Mouse (Mus musculus): ENCODE data around the gene Tbc1d32. TPM values are rescaled to one million over a fixed set of nuclear protein-coding genes. Genes with fewer than 3 reads are reported as not detected.
"Not testable (repeated sequence)": the region's sequence is repeated elsewhere in the genome, so short reads cannot be mapped to it uniquely, and the experiment has no call there.

Gene Tbc1d32
- total RNA-seq (2021), result 1 to 10 TPM; 8.5 to 8.9 TPM
- long read RNA-seq, experiment 1, partial matches to known transcripts, result 0 of 3 reads
- long read RNA-seq, experiment 1, other reads (novel, unspliced or antisense), result 3 of 3 reads
- long read RNA-seq, experiment 2, full-length matches to known transcripts, result 1 of 1 reads
- long read RNA-seq, experiment 2, partial matches to known transcripts, result 0 of 1 reads
- long read RNA-seq, experiment 2, other reads (novel, unspliced or antisense), result 0 of 1 reads

DNA sequence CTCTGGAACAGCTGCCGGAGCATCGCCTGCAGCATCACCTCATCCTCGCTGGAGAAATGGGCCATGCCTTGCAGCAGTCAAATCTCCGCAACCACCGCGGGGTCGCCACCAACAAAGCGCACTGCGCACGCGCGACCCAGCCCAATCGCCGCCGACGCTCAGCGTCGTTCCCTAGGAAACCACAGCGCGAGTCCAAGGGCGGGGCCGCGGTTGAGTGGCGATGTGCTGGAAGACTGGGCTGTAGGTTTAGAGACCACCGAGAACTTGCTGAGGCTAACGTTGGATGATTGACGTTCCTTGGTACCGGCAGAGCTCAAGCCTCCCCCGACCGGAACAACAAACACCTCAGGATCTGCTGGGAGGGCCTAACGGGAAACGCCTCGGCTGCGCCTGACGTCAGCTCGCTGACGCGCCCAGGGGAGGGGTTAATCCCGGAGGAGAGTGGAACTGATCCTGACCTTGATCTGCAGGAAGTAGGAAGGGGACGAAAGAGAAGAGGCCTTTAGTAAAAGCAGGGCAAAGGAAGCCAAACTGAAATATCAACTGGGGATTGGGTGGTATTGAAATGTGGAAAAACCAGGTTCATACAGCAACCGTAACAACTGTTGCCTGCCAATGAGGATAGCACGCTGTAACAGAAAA, at the start of gene Tbc1d32:
Tbc1d32 (minus strand) TSS at position 122 of the 642 bp plus-strand sequence.
- DNase-seq (ENCODE audit: low spot score in 2 of 2), result peak; percentile 79 to 81

DNA sequence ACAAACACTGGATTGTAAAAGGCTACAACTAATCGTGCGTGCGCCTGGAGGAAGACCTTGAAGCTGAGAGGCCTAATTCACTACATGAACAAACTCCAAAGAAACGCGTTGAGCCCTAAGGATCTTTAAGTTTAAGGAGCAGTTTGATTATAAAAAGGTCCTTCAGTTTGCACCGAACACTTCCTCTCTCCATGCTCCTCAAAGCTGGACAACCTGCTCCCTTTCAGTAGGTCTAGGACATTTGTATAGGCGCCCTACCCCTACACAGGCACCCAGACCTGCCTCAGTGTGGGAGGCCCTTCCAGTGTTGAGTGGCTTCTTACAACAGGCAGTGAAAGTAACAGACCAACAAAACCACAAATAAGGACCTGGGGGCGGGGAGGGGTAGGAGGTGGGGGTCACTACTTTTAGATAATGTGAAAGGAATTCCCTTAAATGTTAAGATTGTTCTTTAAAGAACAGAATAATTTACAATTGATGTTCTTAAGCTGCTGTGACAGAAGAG, 666 bp downstream of the Tbc1d32 start:
- DNase-seq (ENCODE audit: low spot score in 2 of 2), result no peak

DNA sequence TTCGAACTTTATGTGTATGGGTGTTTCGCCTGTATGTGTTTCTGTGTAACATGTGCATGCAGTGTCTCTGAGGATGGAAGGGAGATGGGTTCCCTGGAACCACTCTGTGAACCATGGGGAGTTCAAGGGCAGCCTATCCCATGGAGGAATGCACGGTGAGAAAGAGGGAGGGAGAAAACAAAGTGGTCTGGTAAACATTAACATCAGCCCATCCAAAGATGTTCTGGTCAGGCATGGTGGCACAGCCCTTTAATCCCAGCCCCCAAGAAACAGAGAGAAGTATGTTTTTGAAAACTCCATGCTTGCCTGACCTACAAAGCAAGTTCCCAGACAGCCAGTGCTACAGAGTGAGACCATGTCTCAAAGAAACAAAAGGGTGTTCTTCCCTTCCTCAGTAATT, 12.7 kb downstream of the Tbc1d32 start:
- DNase-seq (ENCODE audit: low spot score in 2 of 2), result no peak

DNA sequence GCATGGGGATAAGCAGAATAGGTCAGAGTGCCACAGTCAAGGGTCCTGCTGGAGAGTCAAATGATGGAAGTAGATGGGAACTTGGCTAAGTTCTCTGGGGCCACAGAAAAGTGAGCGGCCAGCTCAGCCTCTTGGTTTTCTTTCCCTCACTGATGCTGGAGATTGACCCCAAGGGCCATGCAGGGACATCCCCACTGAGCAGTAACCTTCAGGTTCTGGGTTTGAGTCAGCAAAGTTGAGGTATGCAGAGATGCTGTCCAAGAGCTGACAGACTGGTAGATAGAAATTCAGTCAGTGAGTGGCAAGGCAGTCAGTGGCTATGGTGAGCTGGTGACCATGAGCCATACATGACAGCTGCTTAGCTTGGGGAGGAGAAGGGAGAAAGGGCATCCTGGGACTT, 18.1 kb downstream of the Tbc1d32 start:
- no peak for DNase-seq (ENCODE audit: low spot score in 2 of 2)

DNA sequence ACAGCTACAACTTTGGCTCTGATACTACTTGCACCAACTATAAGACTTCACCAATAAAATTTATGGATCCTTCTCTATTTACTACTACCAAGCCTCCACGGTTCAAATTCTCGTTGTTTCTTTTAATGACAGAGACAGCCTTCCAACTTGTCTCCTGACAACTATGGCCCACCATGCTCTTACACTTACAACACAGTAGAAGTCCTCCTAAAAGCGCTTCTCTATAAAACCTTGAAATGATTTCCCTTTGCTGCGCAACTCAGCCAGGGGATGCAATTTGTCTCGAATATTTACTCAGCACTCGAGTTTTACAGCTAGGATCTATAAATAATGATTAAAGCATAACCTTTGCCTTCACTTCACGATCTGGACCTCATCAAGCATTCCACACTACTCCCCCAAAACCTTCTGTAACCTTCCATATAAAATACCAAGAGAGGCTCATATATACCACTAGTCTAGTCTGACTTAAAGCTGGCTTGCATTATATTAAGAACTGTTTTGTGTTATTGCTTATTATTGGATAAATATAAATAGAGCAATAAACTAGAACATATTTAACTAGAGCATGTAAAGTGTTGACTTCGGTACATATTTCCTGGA, 21.6 kb downstream of the Tbc1d32 start:
- no peak for DNase-seq (ENCODE audit: low spot score in 2 of 2)

DNA sequence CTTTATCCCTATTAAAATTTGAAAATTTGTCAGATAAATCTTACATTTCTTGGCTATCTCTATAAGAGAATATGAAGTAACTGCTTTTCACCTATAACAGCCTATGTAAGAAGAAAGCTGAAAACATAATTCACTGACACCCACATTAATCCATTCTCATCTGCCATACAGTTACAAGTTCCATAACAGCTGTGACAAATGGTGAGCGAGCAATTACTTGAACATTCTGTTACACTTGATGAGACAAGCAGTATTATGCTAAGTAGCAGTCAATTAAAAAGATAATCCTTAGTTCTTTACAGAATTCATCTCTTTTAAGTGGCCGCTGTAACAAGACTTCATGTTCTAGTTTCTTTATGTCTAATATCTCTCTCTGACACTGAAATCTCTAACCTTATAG, 24.1 kb downstream of the Tbc1d32 start:
- no peak for DNase-seq (ENCODE audit: low spot score in 2 of 2)

DNA sequence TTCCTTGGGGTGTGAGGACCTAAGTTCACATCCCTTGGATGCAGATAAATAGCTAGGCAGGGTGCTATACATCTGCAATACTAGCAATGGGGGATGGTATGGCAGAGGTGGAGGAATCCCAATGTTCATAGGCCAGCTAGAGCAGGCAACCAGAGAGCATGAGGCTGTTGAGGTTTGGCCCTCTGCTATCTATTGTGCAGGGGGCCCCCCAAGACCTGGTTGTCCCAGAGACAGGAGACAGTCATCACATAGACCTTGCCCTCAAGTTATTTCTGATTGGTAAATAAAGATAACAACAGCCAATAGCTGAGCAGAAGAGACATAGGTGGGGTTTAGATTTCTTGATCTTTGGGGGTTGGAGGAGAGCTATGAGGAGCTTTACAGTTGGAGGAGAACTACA, 28.6 kb downstream of the Tbc1d32 start:
- no peak for DNase-seq (ENCODE audit: low spot score in 2 of 2)

DNA sequence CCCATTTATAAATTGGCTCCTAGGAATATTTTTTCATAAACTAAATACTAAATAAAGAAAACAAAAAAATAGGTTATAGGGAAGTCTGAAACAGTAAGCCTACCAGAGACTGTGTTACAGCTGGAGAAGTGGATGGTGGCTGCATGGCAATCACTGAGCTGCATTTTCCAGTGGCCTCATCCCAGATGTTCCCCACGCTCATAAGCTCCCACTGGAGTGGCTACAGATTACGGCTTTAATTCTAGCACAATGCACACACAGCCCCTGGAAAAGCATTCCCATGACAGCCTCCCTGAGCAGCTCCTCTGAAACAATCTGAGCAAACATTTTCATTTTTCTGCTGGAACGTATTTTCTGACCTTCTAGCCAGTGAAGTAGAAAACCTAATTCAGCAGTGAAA, 29.8 kb downstream of the Tbc1d32 start:
- DNase-seq (ENCODE audit: low spot score in 2 of 2), result no peak

DNA sequence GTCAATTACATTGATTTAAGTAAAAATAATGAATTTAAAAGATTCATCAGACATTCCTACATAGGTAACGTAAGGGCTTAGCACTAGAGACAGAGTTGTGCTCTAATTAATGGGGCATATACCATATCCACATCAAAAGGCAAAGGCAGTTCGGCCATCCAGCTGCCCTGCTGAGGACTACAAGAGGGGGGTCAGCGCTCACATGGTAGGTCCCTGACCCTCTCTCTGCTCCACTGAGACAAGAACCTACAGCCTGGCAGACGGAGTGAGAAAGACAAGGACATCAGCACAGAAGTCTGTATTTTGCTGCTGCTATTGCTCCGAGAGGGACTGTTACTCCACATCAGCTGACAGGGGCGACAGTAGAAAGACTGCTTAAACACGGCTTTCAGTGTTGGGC, 34.2 kb downstream of the Tbc1d32 start:
- DNase-seq (ENCODE audit: low spot score in 2 of 2), result no peak

DNA sequence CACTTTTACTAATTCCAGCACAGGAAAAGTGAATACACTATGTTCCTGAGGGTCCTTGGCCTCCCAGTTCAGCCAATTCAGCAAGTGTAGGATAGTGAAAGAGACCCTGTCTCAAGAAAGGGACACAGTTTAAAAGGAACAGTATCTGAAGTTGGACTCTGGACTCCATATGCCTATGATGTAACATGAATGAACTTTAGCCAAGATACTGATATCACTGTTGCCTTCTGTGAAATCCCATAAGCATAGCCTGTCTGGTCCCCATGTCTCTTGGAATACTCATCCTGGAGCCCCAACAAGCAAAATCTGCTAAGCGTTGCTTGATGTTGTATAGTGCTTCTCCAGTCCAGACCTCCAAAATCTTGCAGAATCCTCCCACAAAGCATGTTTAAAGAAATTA, 46.8 kb downstream of the Tbc1d32 start:
- no peak for DNase-seq (ENCODE audit: low spot score in 2 of 2)

DNA sequence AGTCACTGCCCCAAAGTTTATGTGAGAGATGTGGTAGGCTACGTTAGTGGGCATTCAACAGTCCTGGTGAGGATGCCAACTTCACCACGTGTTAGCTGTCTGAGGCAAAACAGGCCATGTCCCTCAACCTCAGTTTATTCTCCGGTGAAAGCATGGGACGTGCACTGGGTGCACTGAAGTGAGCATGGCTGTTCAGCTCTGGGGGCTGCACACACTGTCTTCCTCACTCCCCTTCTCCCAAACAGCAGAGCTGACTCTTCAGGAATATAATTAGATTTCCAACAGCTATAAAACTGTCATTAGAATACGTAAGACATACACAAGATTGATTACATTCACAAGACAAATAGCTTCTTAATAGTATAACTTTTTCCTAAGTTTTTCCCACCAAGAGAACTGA, 55.3 kb downstream of the Tbc1d32 start:
- no peak for DNase-seq (ENCODE audit: low spot score in 2 of 2)

DNA sequence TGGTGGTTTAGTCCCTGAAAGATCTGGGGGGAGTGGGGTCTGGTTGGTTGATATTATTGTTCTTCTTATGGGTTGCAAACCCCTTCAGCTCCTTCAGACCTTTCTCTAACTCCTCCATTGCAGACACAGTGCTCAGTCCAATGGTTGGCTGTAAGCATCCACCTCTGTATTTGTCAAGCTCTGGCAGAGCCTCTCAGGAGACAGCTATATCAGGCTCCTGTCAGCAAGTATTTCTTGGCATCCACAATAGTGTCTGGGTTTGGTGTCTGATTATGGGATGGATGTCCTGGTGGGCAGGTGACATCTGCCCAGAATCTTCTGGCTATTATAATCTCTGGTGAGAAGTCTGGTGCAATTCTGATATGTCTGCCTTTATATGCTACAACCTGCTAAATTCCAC, 60.8 kb downstream of the Tbc1d32 start:
- not testable (repeated sequence) for DNase-seq (ENCODE audit: low spot score in 2 of 2)

DNA sequence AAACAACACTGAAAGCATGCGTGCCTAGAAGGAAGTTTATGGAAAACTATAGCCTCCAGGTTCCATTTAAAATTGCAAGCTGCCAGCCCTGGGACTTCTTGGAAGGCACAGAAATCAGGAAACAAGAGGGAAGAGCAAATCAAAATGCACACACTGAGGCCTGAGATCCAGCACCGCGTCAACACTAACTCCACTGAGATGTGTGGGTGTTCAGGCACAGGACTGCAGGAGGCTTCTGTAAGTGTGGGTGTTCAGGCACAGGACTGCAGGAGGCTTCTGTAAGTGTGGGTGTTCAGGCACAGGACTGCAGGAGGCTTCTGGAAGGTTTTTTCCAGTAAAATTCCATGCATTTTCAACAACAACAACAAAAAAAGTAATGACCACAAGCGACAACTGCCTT, 62.7 kb downstream of the Tbc1d32 start:
- no peak for DNase-seq (ENCODE audit: low spot score in 2 of 2)

DNA sequence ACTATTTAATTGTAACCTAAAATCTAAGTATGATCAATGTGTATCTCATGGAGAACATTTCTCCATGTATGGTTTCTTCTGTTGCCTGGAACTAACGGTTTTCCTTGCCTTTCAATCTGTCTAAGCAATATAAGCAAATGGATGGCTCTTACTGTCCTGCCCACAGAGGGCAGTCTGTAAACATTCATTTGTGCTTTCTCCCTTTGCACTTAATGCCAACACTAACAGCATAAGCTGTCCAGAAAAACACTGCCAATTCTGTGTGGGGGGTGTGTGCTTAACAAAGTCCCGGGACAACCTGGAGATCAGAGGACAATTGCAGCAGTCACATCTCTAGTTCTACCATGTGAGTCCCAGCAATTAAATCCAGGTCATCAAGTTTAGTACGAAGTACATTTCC, 64.1 kb downstream of the Tbc1d32 start:
- DNase-seq (ENCODE audit: low spot score in 2 of 2), result no peak

DNA sequence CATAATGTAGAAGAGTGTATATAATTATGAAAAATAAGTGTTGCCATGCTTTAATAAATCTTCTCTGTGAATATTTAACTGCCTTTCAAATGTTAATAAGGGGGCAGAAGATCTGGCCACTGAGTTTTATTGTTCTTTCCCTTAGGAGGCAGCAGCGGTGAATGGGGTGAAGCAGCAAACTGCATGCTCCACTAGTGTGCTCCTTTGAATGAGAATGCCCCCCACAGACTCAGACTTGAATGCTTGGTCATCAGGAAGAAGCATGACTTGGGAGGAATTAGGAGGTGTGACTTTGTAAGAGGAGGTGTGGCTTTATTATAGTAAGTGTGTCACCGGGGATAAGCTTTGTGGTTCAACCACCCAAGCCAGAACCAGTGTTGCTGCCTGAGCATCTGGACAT, 69.7 kb downstream of the Tbc1d32 start:
- no peak for DNase-seq (ENCODE audit: low spot score in 2 of 2)

DNA sequence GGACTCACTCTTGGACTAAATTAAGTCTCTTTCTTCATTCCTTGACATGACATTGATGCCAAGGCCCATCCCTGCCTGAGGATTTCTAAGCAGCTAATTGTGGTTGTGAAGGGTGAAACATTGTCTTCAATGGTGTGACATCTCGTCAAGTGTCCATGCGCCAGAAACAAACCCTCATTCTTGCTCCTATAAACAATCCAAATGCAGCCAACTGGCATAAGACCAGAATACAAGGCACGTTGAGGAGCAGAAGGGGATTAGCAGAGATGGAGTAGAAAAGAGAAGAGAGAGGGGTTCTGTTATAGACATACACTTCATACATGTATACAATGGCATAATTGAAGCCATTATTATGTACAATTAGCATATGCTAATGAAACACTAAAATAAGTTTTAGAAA, 70.3 kb downstream of the Tbc1d32 start:
- no peak for DNase-seq (ENCODE audit: low spot score in 2 of 2)

DNA sequence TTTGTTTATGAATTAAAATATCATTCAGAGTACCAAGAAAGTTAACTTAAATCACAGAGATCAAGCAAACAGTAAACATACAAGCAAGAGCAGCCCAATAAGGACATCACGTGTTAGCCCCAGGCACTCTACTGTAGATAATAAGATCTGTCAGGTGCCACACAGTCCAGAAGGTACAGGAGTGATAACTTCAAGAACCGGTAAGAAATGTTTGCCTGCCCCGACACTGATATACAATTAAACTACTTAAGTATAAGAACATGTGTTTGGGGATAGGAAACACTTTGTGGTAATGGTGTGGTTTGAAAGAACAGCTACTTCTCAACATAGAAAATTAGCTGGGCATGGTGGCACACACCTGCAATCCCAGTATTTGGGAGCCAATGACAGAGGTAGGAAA, 71.5 kb downstream of the Tbc1d32 start:
- no peak for DNase-seq (ENCODE audit: low spot score in 2 of 2)

DNA sequence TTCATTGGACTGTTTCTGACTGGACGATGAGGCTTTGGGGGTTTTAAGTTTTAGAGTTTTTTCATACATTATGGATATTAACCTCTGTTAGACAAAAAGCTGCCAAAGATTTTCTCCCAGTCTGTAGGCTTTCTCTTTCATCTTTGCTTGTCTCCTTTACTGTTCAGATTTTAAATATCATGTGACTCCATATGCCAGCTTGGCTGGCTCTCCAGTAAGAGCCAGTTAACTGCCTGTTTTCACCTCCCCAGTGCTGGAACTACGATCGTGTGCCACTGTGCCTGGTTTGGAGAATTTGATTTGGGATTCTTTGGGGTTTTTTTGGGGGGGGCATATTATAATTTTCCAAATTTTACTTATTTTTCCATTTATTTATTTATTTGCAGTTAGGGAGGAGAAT, 79.6 kb downstream of the Tbc1d32 start:
- no peak for DNase-seq (ENCODE audit: low spot score in 2 of 2)

DNA sequence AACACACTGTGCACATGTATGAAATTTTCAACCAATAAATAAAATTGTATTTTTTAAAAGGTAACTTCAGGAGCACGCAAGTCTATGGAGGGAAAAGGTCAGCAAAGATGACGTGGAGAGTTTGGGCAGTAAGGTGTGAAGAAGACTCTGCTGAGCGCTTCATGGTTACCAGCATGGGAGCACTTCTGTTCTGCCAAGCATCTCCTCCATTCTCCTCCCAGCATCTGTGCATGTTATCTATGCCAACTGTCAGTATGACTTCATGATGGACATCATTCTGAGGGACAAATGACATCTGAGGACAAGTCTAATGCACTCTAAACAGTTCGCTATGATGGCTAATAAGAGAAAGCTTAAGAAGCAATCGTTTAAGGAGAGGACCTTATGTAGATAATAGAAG, 91.3 kb downstream of the Tbc1d32 start:
- DNase-seq (ENCODE audit: low spot score in 2 of 2), result no peak

DNA sequence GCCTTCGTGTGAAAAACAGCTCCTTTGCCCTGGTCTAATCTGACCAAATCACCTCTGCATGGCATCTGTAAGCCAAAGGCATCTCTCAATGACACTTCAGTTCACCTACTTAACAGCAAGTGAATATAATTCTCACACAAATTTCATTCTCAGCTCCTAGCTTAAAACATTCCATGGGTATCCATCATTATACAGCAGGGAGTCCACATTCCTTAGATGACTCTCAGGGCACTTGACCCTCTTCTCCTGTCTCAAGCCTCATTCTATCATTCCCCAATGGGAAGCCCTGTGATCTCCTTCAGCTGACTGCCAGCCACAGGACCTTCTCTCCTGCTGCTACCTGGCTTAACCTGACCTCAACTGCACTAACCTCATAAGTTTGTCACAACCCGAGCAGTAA, 98.8 kb downstream of the Tbc1d32 start:
- no peak for DNase-seq (ENCODE audit: low spot score in 2 of 2)

DNA sequence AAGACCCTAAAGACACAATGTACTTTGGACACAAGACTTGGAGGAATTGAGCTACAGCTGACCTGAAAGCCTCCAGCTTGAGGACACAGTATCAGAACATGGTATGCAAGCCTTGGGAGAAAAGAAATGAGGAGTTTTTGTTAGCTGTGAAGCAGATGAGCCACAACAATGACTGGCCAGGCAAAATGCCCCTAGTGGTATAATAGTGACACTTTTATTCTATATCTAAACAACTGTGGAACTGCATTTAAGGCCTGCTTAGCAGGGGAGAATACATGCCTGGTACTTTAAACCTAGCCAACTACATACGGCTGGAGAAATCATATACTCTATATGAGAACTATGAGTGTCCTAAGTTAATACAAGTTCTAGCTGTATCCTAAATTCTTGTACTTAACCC, 101.5 kb downstream of the Tbc1d32 start:
- DNase-seq (ENCODE audit: low spot score in 2 of 2), result no peak

DNA sequence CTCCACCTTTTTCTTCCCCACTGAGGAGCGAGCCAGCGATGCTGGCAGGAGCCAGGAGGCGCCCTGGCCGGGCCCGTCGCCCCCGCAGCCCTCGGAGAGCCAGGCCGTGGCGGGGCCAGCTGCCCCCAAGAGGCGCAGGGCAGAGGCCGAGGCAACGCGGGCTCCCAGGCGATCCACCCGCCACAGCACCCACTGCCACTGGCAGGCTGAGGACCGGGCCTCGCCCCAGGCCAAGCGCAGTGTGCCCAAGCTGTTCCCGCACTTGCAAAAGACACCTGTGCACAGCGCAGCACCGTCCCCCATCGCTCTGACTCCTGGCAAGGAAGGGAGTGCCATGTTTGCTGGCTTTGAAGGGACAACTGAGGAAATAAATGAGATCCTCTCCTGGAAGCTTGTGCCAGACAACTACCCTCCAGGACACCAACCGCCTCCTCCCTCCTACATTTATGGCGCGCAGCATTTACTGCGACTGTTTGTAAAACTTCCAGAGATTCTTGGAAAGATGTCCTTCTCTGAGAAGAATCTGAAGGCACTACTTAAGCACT, 112.8 kb downstream of the Tbc1d32 start:
- DNase-seq (ENCODE audit: low spot score in 2 of 2), result peak in 1 of 2 experiments; percentile 20

Data from adrenal gland, postnatal 4 days (tissue).